Mouse (Mus musculus): ENCODE measurements around the gene Srms.

Srms gene

DNA sequence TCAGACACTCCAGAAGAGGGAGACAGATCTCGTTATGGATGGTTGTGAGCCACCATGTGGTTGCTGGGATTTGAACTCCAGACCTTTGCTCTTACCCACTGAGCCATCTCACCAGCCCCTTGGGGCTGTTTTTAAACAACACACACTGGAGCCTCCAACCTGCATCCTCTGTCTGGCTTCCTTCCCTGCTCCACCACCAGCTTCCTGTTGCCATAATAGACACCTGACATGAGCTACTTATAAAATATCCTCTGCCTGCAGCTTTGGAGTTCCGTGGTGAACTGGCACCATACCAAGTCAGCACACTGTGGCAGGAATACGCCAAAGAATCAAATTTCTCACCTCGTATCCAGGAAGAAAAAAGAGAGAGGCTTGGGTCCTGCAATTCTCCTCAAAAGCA lies 52.2 kb downstream of the Srms start:
- DNase-seq (ENCODE audit: low spot score), result no peak

DNA sequence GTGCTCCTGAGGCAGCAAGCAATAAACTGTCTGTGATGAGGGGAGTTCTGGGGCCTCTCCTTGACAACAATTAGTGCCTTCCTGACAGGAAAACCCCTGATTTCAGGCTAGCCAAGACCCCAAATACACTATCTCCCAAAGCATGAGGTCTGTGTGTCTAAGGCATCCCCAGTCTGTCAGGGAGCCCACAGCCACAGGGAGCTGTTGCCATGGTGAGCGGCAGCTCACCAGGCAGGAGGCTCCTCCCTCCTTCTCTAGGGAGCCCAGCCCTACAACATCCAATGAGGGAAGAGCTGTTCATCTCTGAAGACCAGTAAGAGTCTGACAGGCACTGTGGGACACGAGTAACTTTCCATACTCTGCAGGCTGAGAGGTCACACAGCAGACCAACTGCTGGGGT lies 53.2 kb downstream of the Srms start:
- no peak for DNase-seq (ENCODE audit: low spot score)

DNA sequence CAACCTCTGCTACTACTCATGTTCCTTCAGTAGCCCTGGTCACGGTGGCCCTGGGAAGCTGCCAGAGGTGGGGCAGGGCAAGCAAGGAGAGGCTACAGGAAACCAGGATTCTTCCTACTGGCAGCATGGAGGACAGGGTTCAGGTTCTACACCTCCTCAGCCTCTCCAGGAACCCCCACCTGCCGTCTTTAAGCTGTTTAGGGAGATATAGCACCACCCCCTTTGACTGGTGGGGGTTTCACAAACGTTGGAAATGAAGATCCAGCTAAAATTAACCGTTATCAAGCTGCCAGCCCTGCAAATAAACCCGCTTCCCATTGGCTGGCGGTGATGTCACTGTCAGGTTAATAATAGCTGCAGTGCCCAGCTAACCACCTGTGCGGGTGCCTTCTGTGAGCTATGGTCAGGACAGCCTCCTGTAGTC lies 53.9 kb downstream of the Srms start:
- DNase-seq (ENCODE audit: low spot score), result no peak

DNA sequence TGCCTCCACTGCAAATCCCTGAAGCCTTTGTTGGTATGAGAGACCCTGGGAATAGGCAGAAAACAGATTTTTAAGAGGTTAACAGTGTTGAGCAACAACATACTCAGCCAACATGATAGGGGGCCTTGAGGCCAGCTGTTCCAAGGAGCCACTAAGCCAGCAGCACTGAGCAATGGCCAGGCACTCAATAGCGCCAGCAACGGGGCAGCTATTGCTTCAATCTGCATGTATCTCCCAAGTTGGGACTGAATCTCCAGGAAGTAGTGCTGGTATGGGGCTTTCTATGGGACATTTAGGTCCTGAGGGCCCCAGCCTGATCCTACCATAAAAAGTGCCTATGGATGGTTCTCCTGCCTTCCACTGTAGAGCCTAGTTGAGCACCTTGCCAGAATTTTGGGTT lies 54.5 kb downstream of the Srms start:
- DNase-seq (ENCODE audit: low spot score), result no peak

DNA sequence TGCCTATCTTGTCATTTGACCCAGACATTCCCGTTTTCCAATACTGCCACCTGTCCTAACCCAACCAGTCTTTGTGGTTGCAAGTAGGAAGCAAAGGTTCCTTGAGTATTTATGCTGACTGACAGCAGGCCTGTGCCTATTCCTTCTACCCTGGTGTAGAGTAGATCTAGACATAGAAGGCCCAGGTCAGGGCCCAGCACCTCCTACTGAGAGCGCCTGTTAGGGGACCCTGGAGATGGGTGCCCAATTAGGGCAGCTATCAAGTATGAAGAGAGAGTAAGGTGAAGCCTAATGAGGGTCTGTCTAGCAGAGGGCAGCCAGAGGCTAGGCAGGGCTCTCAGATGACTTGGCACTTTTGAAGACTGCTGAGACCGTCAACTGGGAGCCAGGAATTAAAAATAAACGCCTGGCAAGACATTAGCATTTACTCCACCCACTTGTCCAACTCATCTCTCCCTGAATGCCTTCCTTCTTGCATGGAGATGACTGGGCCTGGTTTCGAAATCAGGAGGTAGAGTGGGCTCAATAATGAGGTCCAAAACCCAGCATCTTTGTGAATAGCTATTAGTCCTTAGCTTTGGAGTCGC lies 55.2 kb downstream of the Srms start:
- DNase-seq (ENCODE audit: low spot score), result no peak

DNA sequence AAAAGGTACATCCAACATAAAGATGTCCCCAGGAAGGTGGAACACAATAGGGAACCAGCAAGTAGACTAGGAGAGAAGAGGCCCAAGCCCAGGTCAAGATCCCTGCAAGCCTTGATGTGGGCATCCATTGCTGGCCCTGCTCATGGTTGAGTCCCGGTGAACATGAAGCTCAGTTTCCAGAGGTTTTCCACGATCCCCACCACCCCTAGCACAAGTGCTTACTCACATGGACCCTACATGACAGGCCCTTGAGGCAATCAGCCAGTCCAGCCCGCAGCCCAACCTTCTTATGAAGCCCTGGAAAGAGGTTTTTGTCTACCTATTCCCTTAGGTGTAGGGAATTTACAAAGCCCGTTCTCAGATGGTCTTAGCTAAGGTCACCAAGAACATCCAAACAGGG lies 55.8 kb downstream of the Srms start:
- no peak for DNase-seq (ENCODE audit: low spot score)

DNA sequence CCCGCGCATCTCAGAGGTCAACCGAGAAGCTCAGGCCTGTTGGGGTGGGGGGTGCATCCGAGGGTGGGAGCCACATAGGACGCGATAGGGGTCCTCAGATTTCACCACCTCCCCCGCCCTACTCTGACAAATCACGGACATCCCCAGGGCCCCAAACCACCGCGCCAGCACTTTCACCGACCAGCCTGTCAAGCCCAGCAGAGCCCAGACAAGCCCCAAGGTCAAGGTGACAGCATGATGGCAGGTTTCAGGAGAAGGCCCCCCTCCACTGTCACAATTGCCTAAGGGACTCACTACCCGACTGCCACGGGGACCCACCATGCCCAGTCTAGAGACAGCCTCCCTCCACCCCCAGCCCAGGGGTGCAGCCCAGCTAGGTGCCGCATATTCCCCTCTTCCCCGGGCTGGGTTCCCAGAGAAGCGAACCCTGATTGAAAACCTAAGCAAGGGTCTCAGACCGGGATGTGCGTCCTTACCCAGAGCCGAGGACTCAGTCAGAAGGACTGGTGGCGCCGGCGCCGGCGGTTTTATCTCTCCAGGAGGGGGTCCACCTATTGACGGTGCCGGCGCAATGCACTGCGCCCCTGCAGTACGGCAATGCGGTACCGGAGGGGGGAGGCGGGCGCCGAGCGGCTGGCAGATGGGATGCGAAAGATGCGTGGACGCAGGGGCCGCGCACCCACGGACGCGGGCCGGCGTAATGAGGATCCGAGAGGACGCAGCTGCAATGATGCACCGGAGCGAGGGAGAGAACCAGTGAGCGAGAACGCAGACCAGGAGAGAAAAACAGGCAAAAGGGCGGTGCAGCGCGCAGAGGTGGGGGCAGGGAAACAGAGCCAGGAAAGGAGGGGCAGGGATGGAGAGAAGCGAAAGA lies 56.5 kb downstream of the Srms start, which contains the start of gene Eef1a2:
Eef1a2 (minus strand) TSS at position 767 of the 874 bp plus-strand sequence.
- no peak for DNase-seq (ENCODE audit: low spot score)

DNA sequence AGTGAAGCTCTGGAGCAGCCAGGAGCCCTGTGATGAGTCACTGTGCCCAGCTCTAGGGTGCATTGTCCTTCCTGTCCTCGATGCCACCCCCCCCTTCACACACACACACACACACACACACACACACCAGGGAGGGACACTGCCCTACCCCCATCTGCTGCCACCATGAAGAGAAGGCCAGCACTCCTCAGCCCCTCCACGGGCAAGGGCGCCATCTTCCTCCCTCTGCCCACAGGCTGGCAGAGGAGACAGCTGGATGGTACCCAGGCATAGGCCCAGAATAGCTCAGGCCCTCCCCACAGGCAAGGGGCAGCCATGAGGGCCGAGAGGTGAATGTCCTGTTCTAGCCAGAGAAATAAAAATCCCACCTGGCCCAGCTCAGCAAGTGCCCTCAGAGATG lies 57.2 kb downstream of the Srms start:
- no peak for DNase-seq (ENCODE audit: low spot score)

Data from yolk sac, embryonic 10.5 days (tissue).